Mouse (Mus musculus): ENCODE measurements around the gene Ric1.

- TF ChIP-seq CTCF (IDR thresholded peaks at IDR 0.05; ENCODE audit: extremely low read depth, insufficient read length, insufficient replicate concordance, low read depth, low read length) (no peak), POLR2A (IDR thresholded peaks at IDR 0.05; ENCODE audit: low read depth, low read length) (no peak)
Measured at GRCm38 (mm10) chr19:29508208-29508607, 13.9 kb upstream of the Ric1 start.

All from small intestine, adult 2 months (tissue).